Mouse (Mus musculus): ENCODE data around the gene Fam90a1a. TPM values are rescaled to one million over a fixed set of nuclear protein-coding genes. Genes with fewer than 3 reads are reported as not detected.

The Fam90a1a gene
- polyA plus RNA-seq, 1 experiment, result not detected

DNA sequence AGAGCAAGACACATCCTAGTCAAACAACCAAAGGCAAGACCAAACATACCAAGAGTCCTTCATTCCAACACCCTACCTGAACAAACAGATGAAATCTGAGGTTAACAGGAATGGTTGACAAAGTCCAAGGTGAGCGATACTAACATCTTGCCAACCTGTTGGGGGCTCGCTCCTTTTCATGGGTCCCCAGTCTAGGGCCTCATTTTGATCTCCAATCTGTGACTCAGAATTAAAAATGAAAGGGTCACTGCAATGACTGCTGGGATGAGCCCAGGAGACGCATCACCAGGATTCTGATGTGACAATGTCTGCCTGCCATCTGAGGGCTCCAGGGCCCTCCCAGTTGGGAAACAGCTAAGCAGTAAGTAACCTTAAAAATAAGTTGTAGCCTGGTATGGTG, 11.0 kb downstream of the Fam90a1a start, which contains the start of gene Ccdc70:
Gene Ccdc70, plus strand, starts transcription at position 301 of the 400 bp plus-strand sequence.
- Histone ChIP-seq H3ac (ENCODE audit: control insufficient read depth, insufficient read length) (no peak within 1 kb of the TSS), H3K27me3 (ENCODE audit: control insufficient read depth, insufficient read depth, insufficient read length) (no peaks in the 10 kb centered on the region), H3K79me2 (ENCODE audit: control insufficient read depth, insufficient read depth) (no peaks in the 10 kb centered on the region), H3K4me2 (ENCODE audit: low read depth) (no peak within 1 kb of the TSS), H3K4me3 (no peak within 1 kb of the TSS), H3K36me3 (ENCODE audit: control insufficient read depth, insufficient read depth) (no peaks in the 10 kb centered on the region)
- TF ChIP-seq E2F4 (IDR thresholded peaks at IDR 0.05; ENCODE audit: insufficient read depth) (no peak), MYOD1 (IDR thresholded peaks at IDR 0.05; ENCODE audit: control insufficient read depth in 1 of 3, insufficient read length in 2 of 3, low read depth in 2 of 3) (no peak)

DNA sequence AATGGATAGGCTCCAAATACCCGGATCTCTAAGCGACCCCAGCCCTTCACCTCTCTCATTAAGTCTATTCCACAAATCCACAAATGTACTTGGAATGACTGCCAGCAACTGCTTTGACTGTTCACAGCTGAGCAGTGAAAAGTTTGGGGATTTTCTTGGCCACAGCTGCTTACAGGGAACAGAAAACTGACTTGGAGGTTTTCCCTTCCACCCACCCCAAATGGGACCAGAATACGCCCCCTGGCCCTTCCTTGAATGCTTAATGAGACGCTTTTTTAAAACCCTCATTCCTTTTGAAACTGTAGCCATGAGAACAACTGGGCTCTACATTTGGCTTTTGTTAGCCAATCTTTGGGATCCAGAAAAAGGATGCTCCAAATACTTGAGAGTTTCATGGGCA, 19.7 kb downstream of the Fam90a1a start:
- Histone ChIP-seq H3K79me2 (ENCODE audit: control insufficient read depth, insufficient read depth) (no peaks in the 10 kb centered on the region), H3ac (ENCODE audit: control insufficient read depth, insufficient read length) (no peak overlapping the region), H3K4me2 (ENCODE audit: low read depth) (no peak overlapping the region), H3K36me3 (ENCODE audit: control insufficient read depth, insufficient read depth) (no peaks in the 10 kb centered on the region), H3K27me3 (ENCODE audit: control insufficient read depth, insufficient read depth, insufficient read length) (no peaks in the 10 kb centered on the region), H3K4me3 (no peak overlapping the region)
- TF ChIP-seq MAX (IDR thresholded peaks at IDR 0.05; ENCODE audit: low read depth) (no peak), POLR2A (IDR thresholded peaks at IDR 0.05; ENCODE audit: insufficient read length, low read depth) (no peak), SRF (IDR thresholded peaks at IDR 0.05; ENCODE audit: control insufficient read depth, insufficient read length, low read depth) (no peak), MYOG (IDR thresholded peaks at IDR 0.05; ENCODE audit: control insufficient read depth in 1 of 3, insufficient read depth in 1 of 3, insufficient read length in 2 of 3, low read depth in 2 of 3) (no peak), TCF12 (IDR thresholded peaks at IDR 0.05; ENCODE audit: insufficient read depth, poor library complexity, severe bottlenecking) (no peak), POLR2AphosphoS2 (IDR thresholded peaks at IDR 0.05; ENCODE audit: insufficient read length, low read depth) (no peak), USF1 (IDR thresholded peaks at IDR 0.05; ENCODE audit: low read depth) (no peak), E2F4 (IDR thresholded peaks at IDR 0.05; ENCODE audit: insufficient read depth) (no peak), CEBPB (IDR thresholded peaks at IDR 0.05; ENCODE audit: insufficient read depth, poor library complexity, severe bottlenecking) (no peak), MYOD1 (IDR thresholded peaks at IDR 0.05; ENCODE audit: control insufficient read depth in 1 of 3, insufficient read length in 2 of 3, low read depth in 2 of 3) (no peak), REST (IDR thresholded peaks at IDR 0.05; ENCODE audit: insufficient read depth, insufficient read length) (no peak), TCF3 (IDR thresholded peaks at IDR 0.05; ENCODE audit: insufficient read length, low read depth) (no peak)

DNA sequence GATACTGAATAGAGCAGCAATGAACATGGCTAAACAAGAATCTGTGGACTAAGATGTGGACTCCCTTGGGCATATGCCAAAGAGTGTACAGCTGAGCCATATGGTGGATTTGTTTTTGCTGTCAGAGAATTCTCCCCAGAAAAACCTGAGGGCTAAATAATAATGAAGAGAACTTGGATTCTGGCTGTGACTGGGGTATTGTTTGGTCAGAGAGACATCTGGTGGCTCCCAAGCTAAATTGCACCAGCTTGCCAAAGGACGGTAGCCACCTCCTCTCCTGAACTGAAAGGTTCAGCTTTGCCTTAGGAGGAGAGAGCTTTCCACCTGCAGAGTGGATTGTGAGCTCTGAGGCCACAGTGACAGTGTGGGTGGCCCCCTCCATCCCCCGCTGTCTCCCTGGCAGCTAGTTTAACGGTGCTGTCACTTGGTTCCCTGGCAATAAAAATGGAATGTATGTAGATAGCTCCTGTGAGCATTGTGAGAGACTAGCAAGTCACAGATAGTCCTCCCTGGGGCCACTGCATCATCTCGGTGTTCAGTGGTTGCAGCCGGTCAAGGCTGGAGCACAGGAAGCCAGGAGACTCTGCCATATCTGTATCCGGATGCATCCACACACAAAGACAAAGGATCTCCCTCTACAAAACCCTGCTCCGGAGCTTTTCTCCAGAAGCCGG, 23.3 kb downstream of the Fam90a1a start:
- H3K79me2 ChIP-seq (ENCODE audit: control insufficient read depth, insufficient read depth), result no peaks in the 10 kb centered on the region
- no peak overlapping the region for H3ac ChIP-seq (ENCODE audit: control insufficient read depth, insufficient read length)
- H3K4me2 ChIP-seq (ENCODE audit: low read depth), result no peak overlapping the region
- no peaks in the 10 kb centered on the region for H3K27me3 ChIP-seq (ENCODE audit: control insufficient read depth, insufficient read depth, insufficient read length)
- TF ChIP-seq MYOD1 (IDR thresholded peaks at IDR 0.05; ENCODE audit: control insufficient read depth in 1 of 3, insufficient read length in 2 of 3, low read depth in 2 of 3), result no peak
- TF ChIP-seq TCF12 (IDR thresholded peaks at IDR 0.05; ENCODE audit: insufficient read depth, poor library complexity, severe bottlenecking), result no peak
- no peak for TF ChIP-seq POLR2AphosphoS2 (IDR thresholded peaks at IDR 0.05; ENCODE audit: insufficient read length, low read depth)
- no peak for TF ChIP-seq MYOG (IDR thresholded peaks at IDR 0.05; ENCODE audit: control insufficient read depth in 1 of 3, insufficient read depth in 1 of 3, insufficient read length in 2 of 3, low read depth in 2 of 3)
- no peak for TF ChIP-seq SRF (IDR thresholded peaks at IDR 0.05; ENCODE audit: control insufficient read depth, insufficient read length, low read depth)
- no peak for TF ChIP-seq CEBPB (IDR thresholded peaks at IDR 0.05; ENCODE audit: insufficient read depth, poor library complexity, severe bottlenecking)
- no peak for TF ChIP-seq POLR2A (IDR thresholded peaks at IDR 0.05; ENCODE audit: insufficient read length, low read depth)
- TF ChIP-seq REST (IDR thresholded peaks at IDR 0.05; ENCODE audit: insufficient read depth, insufficient read length), result no peak
- TF ChIP-seq TCF3 (IDR thresholded peaks at IDR 0.05; ENCODE audit: insufficient read length, low read depth), result no peak
- TF ChIP-seq E2F4 (IDR thresholded peaks at IDR 0.05; ENCODE audit: insufficient read depth), result no peak
- no peak for TF ChIP-seq USF1 (IDR thresholded peaks at IDR 0.05; ENCODE audit: low read depth)
- no peak for TF ChIP-seq MAX (IDR thresholded peaks at IDR 0.05; ENCODE audit: low read depth)
- no peaks in the 10 kb centered on the region for H3K36me3 ChIP-seq (ENCODE audit: control insufficient read depth, insufficient read depth)
- no peak overlapping the region for H3K4me3 ChIP-seq

DNA sequence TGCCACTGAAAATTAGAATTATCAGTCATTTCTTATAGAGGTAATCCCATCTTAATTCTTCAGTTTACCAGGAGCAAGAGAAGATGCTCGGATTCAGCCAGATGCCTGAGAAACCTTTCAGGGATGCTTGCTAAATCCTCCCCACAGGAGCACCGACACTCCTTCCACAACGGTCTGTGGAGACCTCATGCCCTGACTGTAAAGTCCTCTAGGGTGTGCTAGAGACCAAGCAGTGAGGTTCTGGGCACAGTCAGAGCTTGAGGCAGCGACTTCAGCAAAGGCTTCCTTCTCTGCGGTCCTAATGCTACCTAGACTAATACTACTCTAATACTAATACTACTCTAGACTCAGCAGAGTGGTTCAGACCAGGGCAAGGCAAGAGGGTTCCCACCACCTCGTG, 33.7 kb downstream of the Fam90a1a start:
- Histone ChIP-seq H3K27me3 (ENCODE audit: control insufficient read depth, insufficient read depth, insufficient read length) (no peaks in the 10 kb centered on the region), H3K36me3 (ENCODE audit: control insufficient read depth, insufficient read depth) (no peaks in the 10 kb centered on the region), H3ac (ENCODE audit: control insufficient read depth, insufficient read length) (no peak overlapping the region), H3K79me2 (ENCODE audit: control insufficient read depth, insufficient read depth) (no peaks in the 10 kb centered on the region), H3K4me3 (no peak overlapping the region), H3K4me2 (ENCODE audit: low read depth) (no peak overlapping the region)
- TF ChIP-seq TCF3 (IDR thresholded peaks at IDR 0.05; ENCODE audit: insufficient read length, low read depth), result no peak
- no peak for TF ChIP-seq CEBPB (IDR thresholded peaks at IDR 0.05; ENCODE audit: insufficient read depth, poor library complexity, severe bottlenecking)
- TF ChIP-seq MYOD1 (IDR thresholded peaks at IDR 0.05; ENCODE audit: control insufficient read depth in 1 of 3, insufficient read length in 2 of 3, low read depth in 2 of 3), result no peak
- no peak for TF ChIP-seq POLR2A (IDR thresholded peaks at IDR 0.05; ENCODE audit: insufficient read length, low read depth)
- no peak for TF ChIP-seq MAX (IDR thresholded peaks at IDR 0.05; ENCODE audit: low read depth)
- no peak for TF ChIP-seq USF1 (IDR thresholded peaks at IDR 0.05; ENCODE audit: low read depth)
- no peak for TF ChIP-seq SRF (IDR thresholded peaks at IDR 0.05; ENCODE audit: control insufficient read depth, insufficient read length, low read depth)
- no peak for TF ChIP-seq POLR2AphosphoS2 (IDR thresholded peaks at IDR 0.05; ENCODE audit: insufficient read length, low read depth)
- TF ChIP-seq MYOG (IDR thresholded peaks at IDR 0.05; ENCODE audit: control insufficient read depth in 1 of 3, insufficient read depth in 1 of 3, insufficient read length in 2 of 3, low read depth in 2 of 3), result no peak
- TF ChIP-seq REST (IDR thresholded peaks at IDR 0.05; ENCODE audit: insufficient read depth, insufficient read length), result no peak
- no peak for TF ChIP-seq E2F4 (IDR thresholded peaks at IDR 0.05; ENCODE audit: insufficient read depth)
- no peak for TF ChIP-seq TCF12 (IDR thresholded peaks at IDR 0.05; ENCODE audit: insufficient read depth, poor library complexity, severe bottlenecking)
